Mouse (Mus musculus) cerebellum, adult 2 months (tissue): ENCODE data around the gene Ckap2l. TPM values are rescaled to one million over a fixed set of nuclear protein-coding genes. Genes with fewer than 3 reads are reported as not detected.

Source experiments
- DNase-seq, 2 experiments: peaks; one replicate each; pipeline ENCODE4 v3.0.0; 2021
- H3K27ac ChIP-seq: fragments of 200-500 bp; 2 replicates; pipeline ENCODE4 v1.5.1; 2012; ENCODE audit warnings: low read length, control low read depth, inconsistent platforms; ENCODE audit not compliant: insufficient read depth
- H3K27me3 ChIP-seq: fragments of 200-500 bp; 2 replicates; pipeline ENCODE4 v1.6.1; 2012; ENCODE audit warnings: inconsistent platforms, mild to moderate bottlenecking, low read length, moderate library complexity; ENCODE audit not compliant: control insufficient read depth, insufficient read depth
- H3K4me1 ChIP-seq: fragments of 200-500 bp; 2 replicates; pipeline ENCODE4 v1.6.1; 2011; ENCODE audit warnings: low read length; ENCODE audit not compliant: control insufficient read depth, insufficient read depth
- H3K4me3 ChIP-seq: fragments of 200-500 bp; replicated peaks from 2 replicates; pipeline ENCODE3; 2011; ENCODE audit warnings: mild to moderate bottlenecking, low read depth, low read length, control low read depth; ENCODE audit not compliant: insufficient read depth
- CTCF ChIP-seq: fragments of 200-500 bp; IDR thresholded peaks from 2 replicates; pipeline ENCODE4 v1.5.1; 2011; ENCODE audit warnings: low read depth, mild to moderate bottlenecking, control low read depth, low read length, moderate library complexity, borderline replicate concordance; ENCODE audit not compliant: insufficient read depth
- POLR2A ChIP-seq: fragments of 200-500 bp; IDR thresholded peaks from 2 replicates; pipeline ENCODE4 v1.6.1; 2011; ENCODE audit warnings: low read length, control low read depth, borderline replicate concordance; ENCODE audit not compliant: insufficient read depth
- WGBS: fragments of 180-500 bp; shearing (Covaris S2); methylation state at CpG from one replicate; pipeline ENCODE4 v1.1.7; 2018; 5-methylcytosine and 5-hydroxymethylcytosine counted together
- polyA plus RNA-seq: library from polyadenylated mRNA; depleted of rRNA; stranded (reverse); fragments of >200 nt; gene quantifications from 2 replicates; pipeline ENCODE4 v1.2.3, GENCODE M21; 2012; rRNA removed

Gene Ckap2l
- polyA plus RNA-seq = 0.18 and 0.30 TPM in 2 replicates

- no peaks in the 10 kb centered on the region for H3K27me3 ChIP-seq
- DNase-seq = peak; percentile 99
- H3K4me3 ChIP-seq = peak within 1 kb of the TSS; percentile 83
- H3K27ac ChIP-seq = peak within 1 kb of the TSS; percentile 94
- peaks cover 2% of the 10 kb centered on the region for H3K4me1 ChIP-seq
- TF ChIP-seq POLR2A = peak; percentile 96
- TF ChIP-seq CTCF = no peak
- WGBS = under 1% methylated on average over 50 of the region's 50 CpGs
These were observed at the start of gene Ckap2l for GRCm38 (mm10) chr2:129296671-129297588. Gene Ckap2l (minus strand): TSS chr2:129297212.

GRCm38 (mm10) chr2:129338138-129338621 lies 41.2 kb upstream of the Ckap2l start:
- no peak overlapping the region for H3K4me3 ChIP-seq
- H3K27me3 ChIP-seq = no peaks in the 10 kb centered on the region
- H3K27ac ChIP-seq = no peak overlapping the region
- no peaks in the 10 kb centered on the region for H3K4me1 ChIP-seq
- DNase-seq = no peak
- TF ChIP-seq CTCF (no peak), POLR2A (no peak)
- WGBS = 67% methylated on average over 6 of the region's 6 CpGs

DNA sequence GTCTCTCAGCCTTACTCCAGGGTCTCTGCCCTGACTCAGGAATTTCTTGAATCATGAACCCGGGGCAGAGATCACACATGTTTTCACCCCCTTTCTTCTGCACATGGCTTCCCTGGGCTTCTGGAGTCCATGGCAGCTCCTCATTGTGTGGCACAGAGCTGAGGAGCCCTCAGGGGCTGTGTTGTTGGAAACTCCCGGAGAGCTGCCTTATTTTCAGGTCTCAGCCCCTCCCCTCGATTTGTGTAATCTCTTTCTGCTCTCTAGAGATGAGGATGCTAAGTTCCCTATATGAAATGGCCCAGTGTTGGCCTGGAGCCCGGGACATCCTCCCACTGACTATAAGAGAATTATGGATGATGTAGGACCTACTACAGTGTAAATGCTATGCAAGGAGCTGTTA lies 36.5 kb upstream of the Ckap2l start:
- Histone ChIP-seq H3K27ac (no peak overlapping the region), H3K27me3 (no peaks in the 10 kb centered on the region), H3K4me1 (no peaks in the 10 kb centered on the region), H3K4me3 (no peak overlapping the region)
- 57% methylated on average over 4 of the region's 4 CpGs for WGBS
- no peak for DNase-seq
- no peak for TF ChIP-seq POLR2A
- TF ChIP-seq CTCF = no peak

- no peak for DNase-seq
- H3K4me3 ChIP-seq = no peak overlapping the region
- TF ChIP-seq POLR2A = no peak
- TF ChIP-seq CTCF = no peak
- H3K27me3 ChIP-seq = no peaks in the 10 kb centered on the region
- no peak overlapping the region for H3K27ac ChIP-seq
- WGBS = 90% methylated on average over 13 of the region's 13 CpGs
- no peaks in the 10 kb centered on the region for H3K4me1 ChIP-seq
These were observed 33.5 kb upstream of the Ckap2l start for GRCm38 (mm10) chr2:129330540-129330939.

GRCm38 (mm10) chr2:129330024-129330423 lies 33.0 kb upstream of the Ckap2l start:
- no peaks in the 10 kb centered on the region for H3K4me1 ChIP-seq
- no peak overlapping the region for H3K27ac ChIP-seq
- DNase-seq = no peak
- TF ChIP-seq CTCF (no peak), POLR2A (no peak)
- H3K4me3 ChIP-seq = no peak overlapping the region
- 46% methylated on average over 7 of the region's 7 CpGs for WGBS
- H3K27me3 ChIP-seq = no peaks in the 10 kb centered on the region

DNA sequence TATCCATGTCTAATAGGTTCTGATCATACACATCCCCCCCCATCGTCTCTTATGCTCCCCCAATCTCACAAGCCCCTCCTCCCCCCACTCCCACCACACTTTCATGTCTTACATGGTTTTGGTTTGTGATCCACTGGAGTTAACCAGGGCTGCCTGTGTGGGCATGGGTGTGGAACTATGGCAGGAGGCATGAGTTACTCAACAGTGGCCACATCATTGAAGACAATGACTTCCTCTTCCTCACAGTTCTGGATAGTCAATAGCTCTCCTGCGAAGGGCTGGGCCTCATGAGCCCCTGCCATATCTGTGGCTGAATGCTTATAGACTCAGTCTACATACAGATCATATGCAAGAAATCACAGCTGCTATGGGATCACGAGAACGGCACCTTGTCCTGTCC lies 31.2 kb upstream of the Ckap2l start:
- no peak for DNase-seq
- Histone ChIP-seq H3K4me1 (no peaks in the 10 kb centered on the region), H3K27ac (no peak overlapping the region), H3K27me3 (no peaks in the 10 kb centered on the region), H3K4me3 (no peak overlapping the region)
- 80% methylated on average over 4 of the region's 4 CpGs for WGBS
- TF ChIP-seq POLR2A = no peak
- no peak for TF ChIP-seq CTCF

GRCm38 (mm10) chr2:129324216-129324615 lies 27.2 kb upstream of the Ckap2l start:
- Histone ChIP-seq H3K4me3 (no peak overlapping the region), H3K27ac (no peak overlapping the region), H3K27me3 (no peaks in the 10 kb centered on the region), H3K4me1 (no peaks in the 10 kb centered on the region)
- WGBS = 76% methylated on average over 3 of the region's 3 CpGs
- no peak for TF ChIP-seq CTCF
- no peak for TF ChIP-seq POLR2A
- DNase-seq = no peak

DNA sequence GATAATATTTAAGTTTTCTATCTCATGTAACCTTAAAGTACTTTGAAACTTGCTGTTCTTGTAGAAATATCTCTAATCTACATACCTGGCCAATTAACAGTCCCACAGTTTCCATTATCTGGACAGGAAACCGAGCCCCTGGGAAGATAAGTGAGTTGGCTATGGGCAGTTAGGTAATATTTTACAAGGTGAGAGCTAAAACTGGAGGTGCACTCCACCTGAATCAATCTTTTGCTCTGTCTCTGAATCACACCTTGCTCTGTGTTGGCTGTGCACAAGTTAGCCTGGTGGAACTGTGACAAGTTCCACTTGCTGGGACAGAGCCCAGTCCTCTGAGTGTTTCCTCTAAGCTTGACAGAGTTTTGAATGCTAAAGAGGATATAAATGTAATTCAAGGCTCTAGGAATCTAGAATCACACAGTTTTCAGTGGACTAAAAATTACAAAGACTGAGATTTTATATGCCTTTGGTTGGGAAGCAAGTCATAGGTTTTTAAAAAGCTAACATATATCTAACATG lies 25.2 kb upstream of the Ckap2l start:
- DNase-seq = no peak
- TF ChIP-seq POLR2A = no peak
- no peak for TF ChIP-seq CTCF
- 57% methylated on average over 1 of the region's 1 CpGs for WGBS
- Histone ChIP-seq H3K27ac (no peak overlapping the region), H3K4me1 (no peaks in the 10 kb centered on the region), H3K4me3 (no peak overlapping the region), H3K27me3 (no peaks in the 10 kb centered on the region; the same call in 1 of the 2 replicates)
